ENCODE assay signal across 8 mouse cellular contexts in the genomic region with DNA sequence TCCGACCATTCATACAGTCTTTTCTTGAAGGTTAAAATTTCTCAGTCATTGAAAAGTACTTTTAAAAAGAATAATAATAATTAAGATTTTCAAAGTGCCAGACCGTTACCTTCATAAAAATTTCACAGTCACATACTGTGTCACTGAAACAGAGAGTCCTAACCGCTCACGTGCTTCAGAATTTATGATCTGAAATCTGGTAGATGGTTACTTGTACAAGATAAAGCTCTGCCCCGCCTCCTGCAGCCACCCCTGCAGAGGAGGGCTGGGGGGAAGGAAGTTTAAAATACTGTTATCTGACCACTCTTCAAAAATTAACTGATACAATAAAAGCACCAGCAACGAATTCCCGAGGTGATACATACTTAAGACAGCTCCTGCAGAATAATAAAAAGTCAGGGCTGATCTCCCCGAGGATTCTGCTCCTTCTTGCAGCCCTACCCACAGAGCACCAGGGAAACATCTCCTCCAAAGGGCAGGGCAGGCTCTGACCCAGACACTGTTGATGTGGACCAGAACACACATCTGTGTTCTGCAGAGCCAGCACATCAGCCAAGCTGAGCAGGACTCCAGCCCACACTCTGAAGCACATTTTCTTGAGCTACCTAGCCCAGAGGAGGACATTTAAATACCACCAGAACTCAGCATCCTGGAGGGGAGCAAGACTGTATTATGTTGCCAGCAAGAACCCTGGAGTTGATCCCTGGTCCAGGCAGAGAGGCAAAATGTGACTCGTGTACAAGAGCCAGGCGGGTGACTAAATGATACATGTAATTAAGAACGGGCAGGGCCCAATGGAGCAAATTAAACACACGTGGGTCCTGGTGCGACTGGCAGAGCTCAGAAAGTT.
A peak's percentile ranks its signal among the peaks of the same experiment; 100 is the strongest.
DNase-seq lines count a peak whose midpoint lies in the region; ATAC-seq and TF ChIP-seq lines count a peak whose summit lies in the region.

No protein-coding gene starts in this region.

- H3K27ac ChIP-seq in heart, embryonic 10.5 days, result peak overlapping the region; percentile 93
- H3K27ac ChIP-seq in forebrain, embryonic 16.5 days (ENCODE audit: low read length), result no peak overlapping the region

- H3K4me3 ChIP-seq in heart, embryonic 10.5 days, result peak overlapping the region; percentile 60
- peak overlapping the region; percentile 63 for H3K4me3 ChIP-seq in G1E (ENCODE audit: low read depth, low read length)
- H3K4me3 ChIP-seq in forebrain, embryonic 16.5 days (replicated peaks; ENCODE audit: low read length), result no peak overlapping the region
- peak overlapping the region; percentile 73 for H3K4me3 ChIP-seq in megakaryocyte, embryonic 14.5 days (replicated peaks)

- peak; percentile 50 for ATAC-seq in G1E (ENCODE audit: extremely low read depth, insufficient number of reproducible peaks, low FRiP score, poor library complexity, severe bottlenecking)
- ATAC-seq in forebrain, embryonic 16.5 days, result no peak

- peak overlapping the region; percentile 10; the same call in 1 of the 2 replicates for H3K4me2 ChIP-seq in forebrain, embryonic 16.5 days (ENCODE audit: low read length)

- WGBS in heart, embryonic 10.5 days, result 13% methylated on average over 13 of the region's 13 CpGs
- WGBS in forebrain, embryonic 16.5 days, result 28% methylated on average over 13 of the region's 13 CpGs

- peaks cover 69% of the 10 kb centered on the region for H3K4me1 ChIP-seq in heart, embryonic 10.5 days
- H3K4me1 ChIP-seq in G1E (ENCODE audit: insufficient read depth, low read depth, low read length), result peaks cover 52% of the 10 kb centered on the region
- H3K4me1 ChIP-seq in forebrain, embryonic 16.5 days (replicated peaks; ENCODE audit: control insufficient read depth, insufficient read depth, low read length), result peaks cover 33% of the 10 kb centered on the region
- H3K4me1 ChIP-seq in megakaryocyte, embryonic 14.5 days, result peaks cover 46% of the 10 kb centered on the region

- DNase-seq in heart, embryonic 10.5 days (ENCODE audit: low spot score), result no peak
- DNase-seq in heart, postnatal 36 days, result no peak
- DNase-seq in G1E (ENCODE audit: low spot score), result no peak
- no peak for DNase-seq in cerebellum, postnatal 4 days (ENCODE audit: low spot score in 2 of 2)
- no peak for DNase-seq in thymus, postnatal 4 days
- no peak for DNase-seq in natural killer cell, adult 2 months (ENCODE audit: low spot score in 2 of 2)

- intact Hi-C loops in heart, postnatal 36 days (cut with DNase I), result no loop called here

- no peak overlapping the region for H3K9ac ChIP-seq in forebrain, embryonic 16.5 days (replicated peaks; ENCODE audit: low read depth, low read length)

- no peaks in the 10 kb centered on the region for H3K9me3 ChIP-seq in heart, embryonic 10.5 days
- no peaks in the 10 kb centered on the region for H3K9me3 ChIP-seq in G1E (replicated peaks)
- H3K9me3 ChIP-seq in forebrain, embryonic 16.5 days (ENCODE audit: control insufficient read depth, low read length), result no peaks in the 10 kb centered on the region
- H3K9me3 ChIP-seq in megakaryocyte, embryonic 14.5 days, result no peaks in the 10 kb centered on the region

- TF ChIP-seq CTCF in G1E (IDR thresholded peaks at IDR 0.05; ENCODE audit: low read depth, low read length), result no peak

- H3K27me3 ChIP-seq in heart, embryonic 10.5 days (ENCODE audit: insufficient read depth, poor library complexity, severe bottlenecking), result no peaks in the 10 kb centered on the region
- H3K27me3 ChIP-seq in G1E (ENCODE audit: insufficient read depth, low read length), result no peaks in the 10 kb centered on the region
- H3K27me3 ChIP-seq in forebrain, embryonic 16.5 days (replicated peaks; ENCODE audit: control insufficient read depth, insufficient read depth, low read length), result no peaks in the 10 kb centered on the region
- H3K27me3 ChIP-seq in megakaryocyte, embryonic 14.5 days (replicated peaks), result no peaks in the 10 kb centered on the region

- H3K36me3 ChIP-seq in heart, embryonic 10.5 days, result peaks cover 4% of the 10 kb centered on the region; the same call in 1 of the 2 replicates
- no peaks in the 10 kb centered on the region for H3K36me3 ChIP-seq in G1E (replicated peaks)
- no peaks in the 10 kb centered on the region for H3K36me3 ChIP-seq in forebrain, embryonic 16.5 days (ENCODE audit: control insufficient read depth, insufficient read depth)
- H3K36me3 ChIP-seq in megakaryocyte, embryonic 14.5 days (replicated peaks; ENCODE audit: low read length), result no peaks in the 10 kb centered on the region
